Mouse (Mus musculus): ENCODE data around the gene Sbp.
A peak's percentile ranks its signal among the peaks of the same experiment; 100 is the strongest.

Gene Sbp

GRCm38 (mm10) chr17:23992789-23993553 is 51.5 kb downstream of the Sbp start:
- DNase-seq: no peak

- peak; percentile 99 for DNase-seq
Observed at GRCm38 (mm10) chr17:23993559-23994428, 52.3 kb downstream of the Sbp start.

DNA sequence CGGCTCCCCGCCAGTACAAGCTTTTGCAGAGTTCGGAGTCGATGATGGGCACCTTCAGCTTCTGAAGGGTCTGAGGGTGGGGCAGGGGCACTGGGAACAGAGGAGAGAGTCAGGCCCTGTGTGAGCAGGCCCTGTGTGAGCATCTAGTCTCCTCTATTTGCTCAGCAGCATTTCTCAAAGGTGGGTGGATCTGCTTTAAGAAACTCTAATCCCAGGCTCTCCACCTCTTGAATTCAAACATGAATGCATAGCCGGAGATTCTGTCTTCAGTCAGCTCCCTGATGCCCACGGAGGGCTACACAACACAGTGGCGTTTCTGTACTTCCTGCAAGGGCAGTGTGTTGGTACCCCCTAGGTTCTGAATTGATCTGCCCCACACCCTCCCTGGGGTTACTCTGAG is 53.2 kb downstream of the Sbp start:
- DNase-seq: no peak

All from right cerebral cortex, postnatal 4 days (tissue).